Mouse (Mus musculus) liver, adult 2 months (tissue): Measurements from ENCODE around the gene Rarb.

Experiments
- CTCF ChIP-seq: fragments of 200-500 bp; IDR thresholded peaks from 2 replicates; pipeline ENCODE4 v1.5.1; 2011; ENCODE audit warnings: low read depth, low read length, control low read depth
- POLR2A ChIP-seq: fragments of 200-500 bp; IDR thresholded peaks from 2 replicates; pipeline ENCODE4 v1.6.1; 2011; ENCODE audit warnings: low read length, control low read depth; ENCODE audit not compliant: insufficient read depth; ENCODE audit errors: extremely low read depth

GRCm38 (mm10) chr14:16561496-16562170, 257.3 kb downstream of the Rarb start:
- TF ChIP-seq CTCF, result no peak
- no peak for TF ChIP-seq POLR2A
